Mouse (Mus musculus): ENCODE data around the gene Zfp57. TPM values are rescaled to one million over a fixed set of nuclear protein-coding genes. Genes with fewer than 3 reads are reported as not detected.
"Not testable (repeated sequence)": the region's sequence is repeated elsewhere in the genome, so short reads cannot be mapped to it uniquely, and the experiment has no call there.

The Zfp57 gene
- polyA plus RNA-seq, 1 experiment from 2014 or later = 206 TPM

DNA sequence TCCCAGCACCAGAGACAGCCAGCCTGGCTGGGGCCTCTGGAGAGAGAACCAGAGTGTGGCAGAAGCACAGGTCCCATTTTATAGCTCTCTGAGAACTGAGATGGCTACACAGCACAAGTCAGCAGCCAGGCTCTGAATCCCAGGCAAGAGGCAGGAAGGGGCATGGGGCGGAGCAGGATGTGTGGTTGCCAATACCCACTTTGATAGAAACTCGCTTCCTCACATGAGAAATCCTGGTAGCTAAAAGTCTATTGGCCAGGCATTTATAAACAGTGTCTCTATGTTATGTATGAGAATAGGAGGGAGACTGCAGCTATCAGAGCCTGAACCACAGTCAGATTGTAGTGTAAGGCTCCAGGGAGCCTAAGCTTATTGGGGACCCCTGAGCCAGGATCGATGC lies 28.2 kb upstream of the Zfp57 start:
- Histone ChIP-seq H3K27me3 (replicated peaks; ENCODE audit: control insufficient read depth, insufficient read depth, low read length) (no peaks in the 10 kb centered on the region), H3K4me3 (ENCODE audit: low read length) (no peak overlapping the region), H3K4me1 (ENCODE audit: control insufficient read depth, insufficient read depth, low read depth, low read length) (no peaks in the 10 kb centered on the region), H3K27ac (ENCODE audit: low read depth, low read length) (no peak overlapping the region), H3K9ac (ENCODE audit: low read depth, low read length) (no peak overlapping the region), H3K9me3 (ENCODE audit: control insufficient read depth, low read length) (no peaks in the 10 kb centered on the region), H3K4me2 (ENCODE audit: low read length) (no peak overlapping the region), H3K36me3 (ENCODE audit: control insufficient read depth, insufficient read depth, low read length) (no peaks in the 10 kb centered on the region)
- ATAC-seq = no peak
- 85% methylated on average over 3 of the region's 3 CpGs for WGBS

DNA sequence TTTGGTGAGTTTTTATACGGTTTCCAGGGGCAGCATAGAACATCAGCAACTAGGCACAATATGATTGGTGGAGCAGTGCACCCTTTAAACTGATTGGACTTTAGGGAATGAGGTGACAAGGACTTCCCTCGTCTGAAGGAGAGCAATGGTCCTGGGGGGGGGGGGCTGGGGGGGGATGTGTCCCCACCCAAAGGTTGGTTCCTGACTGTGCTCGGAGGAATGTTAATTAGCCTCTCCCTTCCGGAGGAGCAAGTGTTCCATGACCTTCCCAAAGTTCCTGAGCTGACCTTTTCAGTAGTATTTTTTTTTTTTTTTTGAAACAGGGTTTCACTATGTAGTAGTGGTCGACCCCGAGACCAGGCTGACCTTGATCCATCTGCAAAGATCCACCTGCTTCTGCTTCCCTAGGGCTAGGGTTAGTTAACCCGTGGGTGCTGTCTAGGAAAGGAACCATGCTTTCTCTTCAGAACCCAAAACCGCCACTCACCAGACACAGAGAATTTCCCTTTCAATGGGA lies 27.6 kb upstream of the Zfp57 start:
- ATAC-seq = no peak
- 74% methylated on average over 8 of the region's 8 CpGs for WGBS

DNA sequence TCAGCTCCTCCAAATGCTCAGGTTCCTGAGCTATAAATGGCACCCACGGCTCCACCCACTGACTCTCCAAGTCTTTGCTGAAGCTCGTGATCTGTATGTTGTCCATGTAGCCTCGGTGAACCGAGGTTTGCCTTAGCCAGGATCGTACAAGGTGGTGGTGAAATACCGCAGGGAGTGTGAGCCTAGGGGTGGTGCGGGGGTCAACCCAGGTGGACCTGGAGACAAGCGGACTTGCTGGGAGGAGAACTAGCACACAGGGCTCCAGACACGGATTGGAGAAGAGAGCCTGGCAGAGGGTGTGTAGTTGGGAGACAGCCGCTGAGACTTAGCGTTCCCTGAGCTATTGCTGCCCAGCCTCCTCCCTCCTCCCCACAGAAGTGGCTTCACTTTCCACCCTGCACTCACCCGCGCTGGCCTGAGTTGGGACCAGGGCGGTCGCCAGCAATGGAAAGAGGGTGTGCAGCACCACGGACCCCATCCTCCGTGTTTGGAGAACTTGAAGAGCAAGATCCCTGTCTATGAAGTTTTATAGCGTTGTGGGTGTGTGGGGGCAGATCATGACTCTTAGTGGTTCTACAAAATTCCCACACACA lies 19.6 kb upstream of the Zfp57 start, which contains the start of gene 2410137M14Rik:
2410137M14Rik (minus strand) TSS at position 17 of the 593 bp plus-strand sequence.
- Histone ChIP-seq H3K36me3 (ENCODE audit: control insufficient read depth, insufficient read depth, low read length) (no peaks in the 10 kb centered on the region), H3K4me3 (ENCODE audit: low read length) (no peak within 1 kb of the TSS), H3K27ac (ENCODE audit: low read depth, low read length) (no peak within 1 kb of the TSS), H3K4me1 (ENCODE audit: control insufficient read depth, insufficient read depth, low read depth, low read length) (no peaks in the 10 kb centered on the region), H3K9me3 (ENCODE audit: control insufficient read depth, low read length) (no peaks in the 10 kb centered on the region), H3K27me3 (replicated peaks; ENCODE audit: control insufficient read depth, insufficient read depth, low read length) (no peaks in the 10 kb centered on the region), H3K4me2 (ENCODE audit: low read length) (0 out of 2 replicates have a peak within 1 kb of the TSS, but pooled peaks have one; percentile 16), H3K9ac (ENCODE audit: low read depth, low read length) (no peak within 1 kb of the TSS)
- no peak for ATAC-seq
- 17% methylated on average over 18 of the region's 18 CpGs for WGBS

More for the DNA sequence above, 27.6 kb upstream of the Zfp57 start:
- Histone ChIP-seq H3K9me3 (ENCODE audit: control insufficient read depth, low read length) (no peaks in the 10 kb centered on the region), H3K9ac (ENCODE audit: low read depth, low read length) (no peak overlapping the region), H3K27me3 (replicated peaks; ENCODE audit: control insufficient read depth, insufficient read depth, low read length) (no peaks in the 10 kb centered on the region), H3K27ac (ENCODE audit: low read depth, low read length) (no peak overlapping the region), H3K4me3 (ENCODE audit: low read length) (no peak overlapping the region), H3K4me2 (ENCODE audit: low read length) (no peak overlapping the region), H3K4me1 (ENCODE audit: control insufficient read depth, insufficient read depth, low read depth, low read length) (no peaks in the 10 kb centered on the region), H3K36me3 (ENCODE audit: control insufficient read depth, insufficient read depth, low read length) (no peaks in the 10 kb centered on the region)

DNA sequence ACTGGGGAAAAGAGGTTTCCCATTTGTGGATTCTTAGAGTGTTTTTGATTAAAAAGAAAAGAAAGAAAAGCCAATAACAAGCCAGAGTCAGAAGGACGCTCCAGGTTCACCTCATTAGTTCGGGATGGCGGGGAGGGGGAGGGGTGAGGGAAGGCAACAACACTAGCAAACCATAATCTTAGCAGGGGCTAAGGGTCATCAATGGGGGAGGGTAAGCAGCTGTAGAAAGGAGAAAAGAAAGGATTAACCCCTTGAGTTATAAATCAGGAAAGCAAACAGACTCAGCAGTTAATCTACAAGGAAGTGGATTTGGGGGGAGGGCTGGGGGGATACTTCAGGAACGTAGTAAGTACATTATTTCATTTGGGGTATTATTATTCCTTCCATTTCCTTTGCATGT lies 19.1 kb upstream of the Zfp57 start:
- no peak overlapping the region for H3K27ac ChIP-seq (ENCODE audit: low read depth, low read length)
- WGBS = 15% methylated on average over 4 of the region's 4 CpGs
- H3K9me3 ChIP-seq (ENCODE audit: control insufficient read depth, low read length) = no peaks in the 10 kb centered on the region
- no peak overlapping the region for H3K9ac ChIP-seq (ENCODE audit: low read depth, low read length)
- H3K4me1 ChIP-seq (ENCODE audit: control insufficient read depth, insufficient read depth, low read depth, low read length) = no peaks in the 10 kb centered on the region
- no peak overlapping the region for H3K4me3 ChIP-seq (ENCODE audit: low read length)
- H3K4me2 ChIP-seq (ENCODE audit: low read length) = no peak overlapping the region
- no peak for ATAC-seq
- H3K27me3 ChIP-seq (replicated peaks; ENCODE audit: control insufficient read depth, insufficient read depth, low read length) = no peaks in the 10 kb centered on the region
- no peaks in the 10 kb centered on the region for H3K36me3 ChIP-seq (ENCODE audit: control insufficient read depth, insufficient read depth, low read length)

DNA sequence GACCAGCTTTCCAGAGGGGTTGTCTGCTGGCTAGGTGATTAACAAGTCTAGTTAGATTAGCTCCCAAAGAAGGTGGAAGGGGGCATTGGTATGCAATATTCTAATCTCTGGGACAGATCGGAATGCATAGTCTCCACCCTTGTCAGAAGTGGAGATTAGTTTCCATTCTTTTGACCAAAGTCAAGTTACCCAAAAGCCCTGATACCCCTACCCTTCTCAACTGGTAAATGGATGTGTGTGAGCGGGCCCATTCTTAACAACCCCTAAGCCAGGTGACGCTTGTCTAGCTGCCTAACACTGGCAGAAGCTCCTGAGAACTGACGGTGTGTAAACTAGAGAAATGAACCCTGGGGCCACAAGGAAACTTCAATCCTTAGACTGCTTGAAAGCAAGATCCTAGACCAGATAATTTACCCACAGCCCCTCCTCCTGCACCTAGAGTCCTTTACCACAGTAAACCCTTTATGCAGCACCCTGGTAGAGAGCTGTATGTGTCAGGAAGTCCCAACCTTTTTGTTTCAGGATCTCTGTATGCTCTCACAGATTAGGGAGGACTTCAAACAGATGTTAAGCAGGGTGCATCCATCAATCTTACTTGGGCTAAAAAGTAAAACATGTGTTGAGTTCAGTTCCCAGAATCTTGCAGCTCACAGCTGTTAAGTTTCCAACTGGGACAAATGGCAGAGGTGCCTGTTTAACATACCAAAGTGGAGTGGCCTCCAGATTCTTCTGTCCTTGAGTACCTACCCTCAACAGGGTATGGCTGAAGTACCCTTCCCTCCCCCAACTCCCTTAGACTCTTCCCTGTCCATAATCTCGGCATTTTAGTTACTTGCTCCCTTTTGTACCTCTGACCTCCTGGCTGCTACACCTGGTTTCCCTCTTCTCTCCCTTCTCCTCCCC lies 18.5 kb upstream of the Zfp57 start:
- no peaks in the 10 kb centered on the region for H3K9me3 ChIP-seq (ENCODE audit: control insufficient read depth, low read length)
- H3K4me2 ChIP-seq (ENCODE audit: low read length) = no peak overlapping the region
- ATAC-seq = no peak
- H3K27ac ChIP-seq (ENCODE audit: low read depth, low read length) = no peak overlapping the region
- H3K4me1 ChIP-seq (ENCODE audit: control insufficient read depth, insufficient read depth, low read depth, low read length) = no peaks in the 10 kb centered on the region
- H3K27me3 ChIP-seq (replicated peaks; ENCODE audit: control insufficient read depth, insufficient read depth, low read length) = no peaks in the 10 kb centered on the region; the same call in 1 of the 2 replicates
- no peak overlapping the region for H3K4me3 ChIP-seq (ENCODE audit: low read length)
- 44% methylated on average over 5 of the region's 5 CpGs for WGBS
- H3K9ac ChIP-seq (ENCODE audit: low read depth, low read length) = no peak overlapping the region
- no peaks in the 10 kb centered on the region for H3K36me3 ChIP-seq (ENCODE audit: control insufficient read depth, insufficient read depth, low read length)

DNA sequence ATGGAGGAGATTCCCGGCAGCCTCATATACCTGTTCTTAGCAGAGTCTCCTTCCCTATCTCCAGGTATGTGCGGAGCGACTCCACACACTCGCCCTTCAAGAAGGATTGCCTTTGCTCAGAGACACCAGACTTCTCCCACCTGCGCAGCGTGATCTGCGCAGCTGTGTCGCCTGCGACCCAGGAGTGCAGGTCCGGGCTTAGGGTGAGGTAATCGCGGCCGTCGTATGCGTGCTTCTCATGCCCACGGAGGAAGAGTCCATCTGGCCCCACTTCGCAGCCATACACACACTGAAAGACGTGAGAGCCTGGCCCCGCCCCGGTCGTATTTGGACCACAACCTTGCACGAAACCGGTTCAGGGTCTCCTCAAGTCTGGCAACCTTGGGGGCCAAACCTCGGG lies 12.5 kb upstream of the Zfp57 start:
- no peaks in the 10 kb centered on the region for H3K4me1 ChIP-seq (ENCODE audit: control insufficient read depth, insufficient read depth, low read depth, low read length)
- H3K36me3 ChIP-seq (ENCODE audit: control insufficient read depth, insufficient read depth, low read length) = no peaks in the 10 kb centered on the region
- H3K4me2 ChIP-seq (ENCODE audit: low read length) = peak overlapping the region; percentile 16; the same call in 1 of the 2 replicates
- H3K27me3 ChIP-seq (replicated peaks; ENCODE audit: control insufficient read depth, insufficient read depth, low read length) = peaks cover 2% of the 10 kb centered on the region; the same call in 1 of the 2 replicates
- peak; percentile 69 for ATAC-seq
- peak overlapping the region; percentile 6; the same call in 1 of the 2 replicates for H3K4me3 ChIP-seq (ENCODE audit: low read length)
- no peak overlapping the region for H3K9ac ChIP-seq (ENCODE audit: low read depth, low read length)
- no peaks in the 10 kb centered on the region for H3K9me3 ChIP-seq (ENCODE audit: control insufficient read depth, low read length)
- WGBS = 7% methylated on average over 24 of the region's 24 CpGs
- H3K27ac ChIP-seq (ENCODE audit: low read depth, low read length) = no peak overlapping the region

DNA sequence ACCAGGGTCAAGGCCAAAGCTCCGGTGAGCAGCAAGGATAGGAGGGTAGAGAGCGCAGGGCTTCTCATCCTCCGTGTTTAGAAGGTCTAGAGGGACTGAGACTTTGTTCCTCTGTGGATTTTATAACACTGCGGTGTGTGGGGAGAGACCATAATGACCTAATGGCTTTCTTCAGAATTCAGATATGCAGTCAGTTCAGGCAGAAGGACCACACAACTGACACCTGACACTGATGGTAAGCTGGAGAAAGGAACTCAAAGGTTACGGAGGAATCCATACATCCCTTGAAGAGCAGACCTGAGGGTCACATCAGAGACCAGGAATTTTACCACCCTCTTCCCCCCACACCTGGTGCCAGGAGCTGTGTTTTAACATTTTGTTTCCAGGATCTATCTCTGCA lies 11.5 kb upstream of the Zfp57 start, which contains the start of gene H2-M5:
H2-M5 (minus strand) TSS at position 101 of the 400 bp plus-strand sequence.
- Histone ChIP-seq H3K27ac (ENCODE audit: low read depth, low read length) (no peak within 1 kb of the TSS), H3K27me3 (replicated peaks; ENCODE audit: control insufficient read depth, insufficient read depth, low read length) (peaks cover 2% of the 10 kb centered on the region; the same call in 1 of the 2 replicates), H3K9ac (ENCODE audit: low read depth, low read length) (no peak within 1 kb of the TSS), H3K4me3 (ENCODE audit: low read length) (peak within 1 kb of the TSS; percentile 6; the same call in 1 of the 2 replicates), H3K9me3 (ENCODE audit: control insufficient read depth, low read length) (no peaks in the 10 kb centered on the region), H3K4me2 (ENCODE audit: low read length) (peak within 1 kb of the TSS; percentile 16; the same call in 1 of the 2 replicates), H3K4me1 (ENCODE audit: control insufficient read depth, insufficient read depth, low read depth, low read length) (no peaks in the 10 kb centered on the region), H3K36me3 (ENCODE audit: control insufficient read depth, insufficient read depth, low read length) (no peaks in the 10 kb centered on the region)
- no peak for ATAC-seq
- 23% methylated on average over 5 of the region's 5 CpGs for WGBS

DNA sequence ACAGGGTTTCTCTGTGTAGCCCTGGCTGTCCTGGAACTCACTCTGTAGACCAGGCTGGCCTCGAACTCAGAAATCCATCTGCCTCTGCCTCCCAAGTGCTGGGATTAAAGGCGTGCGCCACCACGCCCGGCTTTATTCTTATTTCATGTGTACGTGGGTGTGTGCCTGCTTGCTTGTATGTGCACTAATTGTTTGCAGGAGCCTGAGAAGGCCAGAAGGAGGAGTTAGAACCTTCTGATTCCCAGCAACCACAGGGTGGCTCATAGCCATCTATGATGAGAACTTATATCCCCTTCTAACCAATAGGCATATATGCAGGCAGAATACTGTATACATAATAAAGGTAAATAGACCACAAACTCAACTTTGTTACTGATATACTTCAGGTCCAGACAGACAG lies 10.3 kb upstream of the Zfp57 start:
- not testable (repeated sequence) for ATAC-seq; H3K4me1 ChIP-seq (ENCODE audit: control insufficient read depth, insufficient read depth, low read depth, low read length); H3K4me3 ChIP-seq (ENCODE audit: low read length); H3K36me3 ChIP-seq (ENCODE audit: control insufficient read depth, insufficient read depth, low read length); H3K27me3 ChIP-seq (replicated peaks; ENCODE audit: control insufficient read depth, insufficient read depth, low read length); H3K27ac ChIP-seq (ENCODE audit: low read depth, low read length); H3K4me2 ChIP-seq (ENCODE audit: low read length); H3K9ac ChIP-seq (ENCODE audit: low read depth, low read length); H3K9me3 ChIP-seq (ENCODE audit: control insufficient read depth, low read length)
- WGBS = 95% methylated on average over 6 of the region's 6 CpGs
